Mouse (Mus musculus) thymus, postnatal 0 days (tissue): ENCODE measurements around the gene Atp1b3. TPM values are rescaled to one million over a fixed set of nuclear protein-coding genes. Genes with fewer than 3 reads are reported as not detected.
"Not testable (repeated sequence)": the region's sequence is repeated elsewhere in the genome, so short reads cannot be mapped to it uniquely, and the experiment has no call there.

Source experiments
- DNase-seq: peaks from one replicate; pipeline ENCODE4 v3.0.0-alpha.2; 2015; ENCODE audit warnings: low spot score
- polyA plus RNA-seq: library from polyadenylated mRNA; unstranded; fragments of >200 nt; fragmentation: Nextera tagmentation; extraction: Ambion mirVana; gene quantifications from 2 replicates; pipeline ENCODE4 v1.2.1, GENCODE M21; 2015

Atp1b3 gene
- polyA plus RNA-seq, 1 experiment from 2014 or later = 216 TPM

GRCm38 (mm10) chr9:96365271-96365872 lies 1.1 kb upstream of the Atp1b3 start:
- DNase-seq = no peak

DNA sequence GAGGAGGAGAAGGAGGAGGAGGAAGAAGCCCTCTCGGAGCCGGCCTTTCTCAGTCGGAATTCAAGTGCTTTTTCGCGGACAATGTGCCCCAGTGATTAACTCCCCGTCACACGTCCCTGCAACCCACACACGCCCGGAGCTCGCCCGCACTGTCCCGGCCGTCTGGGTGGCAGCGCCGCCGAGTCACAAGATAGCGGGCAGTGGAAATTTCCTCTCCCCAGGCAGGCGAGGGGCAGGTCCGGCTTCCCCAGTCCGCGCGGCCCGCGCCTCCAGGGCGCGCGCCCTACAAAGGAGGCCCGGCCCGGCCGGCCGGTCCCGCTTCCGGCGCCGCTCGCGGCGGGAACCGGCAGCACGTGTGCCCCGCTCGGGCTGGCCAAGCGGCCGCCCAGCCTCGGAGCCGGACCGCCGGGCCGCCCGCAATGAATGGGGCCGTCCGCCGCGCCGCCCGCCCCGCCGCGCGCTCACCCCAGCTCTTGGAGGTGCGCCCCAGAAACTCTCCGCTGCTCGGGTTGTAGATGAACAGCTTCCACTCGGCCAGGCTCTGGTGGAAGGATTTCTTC lies 581 bp downstream of the Atp1b3 start:
- peak; percentile 53 for DNase-seq

- DNase-seq = no peak
Measured at GRCm38 (mm10) chr9:96360056-96360455, 4.2 kb downstream of the Atp1b3 start.

DNA sequence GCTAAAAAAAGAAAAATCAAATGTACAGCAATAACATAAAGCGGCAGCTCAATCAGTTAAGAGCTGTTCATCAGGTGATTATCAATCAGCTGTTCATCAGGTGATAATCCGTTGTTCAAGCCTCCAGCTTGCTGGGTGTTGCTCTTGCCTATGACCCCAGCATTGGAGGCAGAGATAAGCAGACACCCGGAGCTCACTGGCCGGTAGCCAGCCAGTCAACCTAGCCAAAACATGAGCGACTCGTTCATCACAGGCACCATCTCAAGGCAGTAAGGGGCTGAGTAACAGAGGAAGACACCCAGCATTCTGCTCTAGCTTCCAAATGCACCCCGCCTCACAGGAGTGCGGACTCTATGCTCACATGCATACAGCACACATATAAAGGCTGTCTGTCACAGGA lies 10.4 kb downstream of the Atp1b3 start:
- DNase-seq = no peak

GRCm38 (mm10) chr9:96353121-96353769 lies 11.0 kb downstream of the Atp1b3 start:
- peak; percentile 21 for DNase-seq

GRCm38 (mm10) chr9:96351771-96352170 lies 12.5 kb downstream of the Atp1b3 start:
- DNase-seq = not testable (repeated sequence)

- peak; percentile 67 for DNase-seq
Measured at GRCm38 (mm10) chr9:96350476-96350875, 13.8 kb downstream of the Atp1b3 start.

DNA sequence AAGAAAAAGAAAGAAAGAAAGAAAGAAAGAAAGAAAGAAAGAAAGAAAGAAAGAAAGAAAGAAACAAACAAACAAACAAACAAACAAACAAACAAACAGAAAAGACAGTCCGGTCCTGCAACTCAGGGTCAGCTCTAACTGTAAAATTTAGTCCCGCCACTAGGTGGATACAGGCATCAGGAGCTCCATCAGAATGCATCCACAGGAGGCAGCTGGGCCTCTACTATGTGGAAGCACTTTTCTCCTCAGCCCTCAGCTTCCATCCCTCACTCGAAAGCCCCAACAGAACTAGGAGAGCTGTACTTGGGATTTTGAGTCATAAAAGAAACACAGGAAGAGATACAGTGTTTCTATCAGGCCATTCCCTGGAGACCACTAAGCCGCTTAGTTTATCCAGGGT lies 14.2 kb downstream of the Atp1b3 start:
- DNase-seq = peak; percentile 69

- DNase-seq = no peak
Measured at GRCm38 (mm10) chr9:96348885-96349284, 15.4 kb downstream of the Atp1b3 start.

DNA sequence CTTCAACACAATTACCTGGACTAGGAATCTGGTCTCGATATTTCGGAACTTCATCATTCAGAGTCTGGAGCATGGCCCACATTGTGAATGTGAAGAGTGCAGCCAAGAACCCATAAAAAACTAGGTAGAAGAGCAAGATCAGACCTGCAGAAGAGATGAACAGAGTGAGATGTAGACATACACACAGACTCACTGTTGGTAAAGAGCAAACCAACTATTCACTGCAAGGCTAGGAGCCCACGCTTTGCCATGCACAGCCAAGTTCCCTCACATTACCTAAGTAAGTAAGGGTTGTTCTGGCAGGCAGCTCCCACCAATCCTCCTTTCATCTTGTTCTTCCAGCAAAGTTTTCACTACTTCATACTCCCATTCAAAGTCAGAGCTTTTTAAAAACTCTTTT lies 18.5 kb downstream of the Atp1b3 start:
- DNase-seq = no peak

DNA sequence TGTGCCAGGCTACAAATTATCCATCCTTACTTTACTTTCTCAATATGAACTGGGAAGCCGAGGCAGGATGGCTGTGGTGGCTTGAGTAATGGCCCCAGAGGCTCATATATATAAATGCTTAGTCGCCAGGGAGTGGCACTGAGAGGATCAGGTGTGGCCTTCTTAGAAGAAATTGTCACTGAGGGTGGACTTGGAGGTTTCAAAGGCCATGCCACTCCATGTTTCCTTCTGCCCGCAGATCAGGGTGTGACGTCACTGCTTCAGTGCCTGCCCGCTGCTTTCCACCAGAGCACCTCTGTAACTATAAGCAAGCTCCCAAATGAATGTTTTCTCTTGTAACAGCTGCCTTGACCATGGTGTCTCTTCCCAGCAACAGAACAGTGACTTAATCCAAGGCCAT lies 33.1 kb downstream of the Atp1b3 start:
- no peak for DNase-seq

GRCm38 (mm10) chr9:96328226-96328625 lies 36.0 kb downstream of the Atp1b3 start:
- DNase-seq = no peak

- DNase-seq = no peak
Measured at GRCm38 (mm10) chr9:96326496-96326923, 37.7 kb downstream of the Atp1b3 start.

DNA sequence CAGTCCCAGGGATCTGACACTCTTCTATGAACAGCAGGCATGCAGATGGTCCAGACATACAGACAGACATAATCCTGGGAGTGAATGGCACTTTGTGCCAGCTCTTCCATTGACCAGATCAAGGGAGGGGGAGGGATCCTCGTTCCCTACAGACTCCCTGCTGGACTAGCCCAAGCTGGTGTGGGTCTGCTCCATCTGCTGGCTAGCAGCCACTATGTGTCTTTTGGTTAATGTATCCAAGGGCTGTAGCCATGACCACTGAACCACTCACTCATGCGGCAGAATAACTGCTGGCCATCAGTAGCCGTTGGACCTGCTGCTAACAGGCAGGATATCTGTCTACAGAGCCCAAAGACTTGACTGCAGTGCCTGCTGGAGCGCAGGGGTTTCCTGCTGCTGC lies 39.7 kb downstream of the Atp1b3 start:
- no peak for DNase-seq

- no peak for DNase-seq
Measured at GRCm38 (mm10) chr9:96322411-96323152, 41.7 kb downstream of the Atp1b3 start.

GRCm38 (mm10) chr9:96320551-96320980 lies 43.7 kb downstream of the Atp1b3 start:
- DNase-seq = no peak

GRCm38 (mm10) chr9:96319333-96319732 lies 44.9 kb downstream of the Atp1b3 start:
- DNase-seq = no peak

GRCm38 (mm10) chr9:96312074-96312473 lies 52.2 kb downstream of the Atp1b3 start:
- DNase-seq = no peak

DNA sequence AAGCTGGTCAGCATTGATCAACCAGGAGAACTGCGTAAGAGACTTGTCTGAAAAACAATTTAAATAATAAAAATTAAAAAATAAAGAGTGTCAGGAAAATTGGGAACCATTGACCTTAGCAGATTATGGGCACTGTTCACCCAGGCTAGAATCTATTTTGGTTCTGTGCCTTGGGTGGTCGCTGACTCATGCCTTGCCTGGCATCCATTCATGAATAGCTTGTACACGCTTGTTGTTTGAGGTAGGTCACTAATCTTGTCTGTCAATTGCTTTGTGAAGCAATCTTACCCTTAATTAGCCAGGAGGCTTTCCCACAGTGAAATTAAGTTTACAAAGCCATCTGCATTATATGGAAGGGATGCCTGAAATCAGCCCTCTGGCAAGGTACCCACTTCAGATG lies 55.4 kb downstream of the Atp1b3 start:
- no peak for DNase-seq

DNA sequence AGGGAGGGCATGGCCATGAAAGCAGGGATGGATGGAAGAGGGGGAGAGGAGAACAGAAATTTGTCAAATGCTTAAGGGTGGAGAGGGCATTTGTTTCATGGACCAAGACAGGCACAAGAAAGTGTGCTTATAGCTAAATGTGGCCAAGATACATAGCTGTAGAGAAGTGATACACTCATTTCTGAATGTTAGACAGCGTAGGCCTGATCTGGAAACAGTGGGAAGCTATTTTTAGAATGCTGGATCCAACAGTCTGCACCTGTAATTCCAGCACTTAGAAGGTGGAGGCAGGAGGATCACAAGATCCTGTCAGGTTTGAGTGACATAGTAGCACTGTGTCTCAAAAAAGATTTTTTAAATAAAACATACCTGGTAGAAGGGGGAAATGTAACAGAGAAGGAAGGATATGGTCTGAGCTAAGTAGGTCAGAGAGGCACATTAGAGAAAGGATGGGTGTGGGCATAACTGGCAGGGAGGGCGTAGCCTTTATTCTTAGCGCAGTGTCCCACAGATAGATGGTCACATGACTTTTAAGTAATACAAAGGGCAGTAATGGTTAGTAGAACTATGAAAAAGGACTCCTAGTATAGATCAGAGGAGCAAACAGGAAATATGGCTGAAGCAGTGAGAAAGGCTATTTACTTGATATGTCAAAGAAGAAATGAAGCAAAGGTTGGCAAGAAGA lies 64.8 kb downstream of the Atp1b3 start:
- no peak for DNase-seq

DNA sequence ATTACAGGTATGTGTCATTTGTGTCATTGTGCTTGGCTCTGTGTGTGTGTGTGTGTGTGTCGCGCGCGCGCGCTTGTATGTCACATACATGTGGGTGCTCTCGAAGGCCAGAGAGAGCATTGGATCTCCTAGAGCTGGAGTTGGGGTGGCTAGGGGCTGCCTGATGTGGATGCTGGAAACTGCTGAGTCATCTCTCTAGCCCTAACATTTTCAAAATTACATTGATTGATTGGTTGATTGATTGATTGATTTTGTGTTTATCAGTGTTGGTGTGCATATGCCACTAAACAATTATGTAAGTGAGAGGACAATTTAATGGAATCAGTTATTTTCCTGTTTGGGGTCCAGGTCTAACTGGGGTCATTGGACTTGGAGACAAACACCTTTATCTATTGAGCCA lies 72.1 kb downstream of the Atp1b3 start:
- DNase-seq = no peak

- DNase-seq = peak; percentile 29
Measured at GRCm38 (mm10) chr9:96284916-96285315, 79.3 kb downstream of the Atp1b3 start.
